8 mouse cellular contexts compared by ENCODE assay signal in genomic region chr19:34550534-34551223, GRCm38 (mm10). TPM values are rescaled to one million over a fixed set of nuclear protein-coding genes. Genes with fewer than 3 reads are reported as not detected.
A peak's percentile ranks its signal among the peaks of the same experiment; 100 is the strongest.
DNase-seq lines count a peak whose midpoint lies in the region; ATAC-seq and TF ChIP-seq lines count a peak whose summit lies in the region.

TSS of gene Ifit2 (plus strand) at chr19:34550694.

- peak within 1 kb of the TSS; percentile 62 for H3K4me2 ChIP-seq in forebrain, embryonic 12.5 days
- H3K4me2 ChIP-seq in heart, postnatal 0 days (ENCODE audit: low read depth, low read length) = peak within 1 kb of the TSS; percentile 63
- peak within 1 kb of the TSS; percentile 73 for H3K4me2 ChIP-seq in liver, postnatal 0 days (ENCODE audit: low read depth, low read length)
- H3K4me2 ChIP-seq in neural tube, embryonic 13.5 days = peak within 1 kb of the TSS; percentile 57

- H3K27ac ChIP-seq in forebrain, embryonic 12.5 days = 0 out of 2 replicates have a peak within 1 kb of the TSS, but pooled peaks have one; percentile 19
- peak within 1 kb of the TSS; percentile 93 for H3K27ac ChIP-seq in heart, postnatal 0 days (ENCODE audit: low read depth)
- peak within 1 kb of the TSS; percentile 46 for H3K27ac ChIP-seq in liver, postnatal 0 days (ENCODE audit: low read depth)
- H3K27ac ChIP-seq in neural tube, embryonic 13.5 days (replicated peaks) = 0 out of 2 replicates have a peak within 1 kb of the TSS, but pooled peaks have one; percentile 39

- H3K9me3 ChIP-seq in forebrain, embryonic 12.5 days = no peaks in the 10 kb centered on the region
- no peaks in the 10 kb centered on the region; the same call in 1 of the 2 replicates for H3K9me3 ChIP-seq in heart, postnatal 0 days (replicated peaks; ENCODE audit: control insufficient read depth, low read length)
- H3K9me3 ChIP-seq in liver, postnatal 0 days (ENCODE audit: low read length) = no peaks in the 10 kb centered on the region
- H3K9me3 ChIP-seq in neural tube, embryonic 13.5 days = no peaks in the 10 kb centered on the region

- H3K4me1 ChIP-seq in forebrain, embryonic 12.5 days = no peaks in the 10 kb centered on the region
- peaks cover 20% of the 10 kb centered on the region for H3K4me1 ChIP-seq in heart, postnatal 0 days (ENCODE audit: control insufficient read depth, insufficient read depth)
- peaks cover 8% of the 10 kb centered on the region; the same call in 1 of the 2 replicates for H3K4me1 ChIP-seq in liver, postnatal 0 days (ENCODE audit: insufficient read depth)
- H3K4me1 ChIP-seq in neural tube, embryonic 13.5 days (replicated peaks) = no peaks in the 10 kb centered on the region; the same call in 1 of the 2 replicates

- peak; percentile 77 for DNase-seq in ES-CJ7 (ENCODE audit: low read depth, low spot score)
- peak; percentile 76 for DNase-seq in c-Kit-positive CD71-positive TER-119-positive erythroid progenitor cells, embryonic 14.5 days (ENCODE audit: low spot score)
- peak; percentile 92 for DNase-seq in heart, postnatal 0 days (ENCODE audit: low spot score)
- peak; percentile 78 to 86 for DNase-seq in kidney, postnatal 4 days
- DNase-seq in liver, postnatal 0 days = peak; percentile 79
- DNase-seq in telencephalon, adult 2 months (ENCODE audit: low read depth, low spot score) = peak; percentile 84

- TF ChIP-seq CTCF in heart, postnatal 0 days (IDR thresholded peaks at IDR 0.05; ENCODE audit: low read depth) = peak; percentile 68
- TF ChIP-seq CTCF in liver, postnatal 0 days (IDR thresholded peaks at IDR 0.05; ENCODE audit: low read depth) = peak; percentile 84

- 0 out of 2 replicates have a peak, but pooled peaks have one; percentile 16 for TF ChIP-seq EP300 in heart, postnatal 0 days (IDR thresholded peaks at IDR 0.05; ENCODE audit: low read depth)
- 0 out of 2 replicates have a peak, but pooled peaks have one; percentile 17 for TF ChIP-seq EP300 in liver, postnatal 0 days (IDR thresholded peaks at IDR 0.05; ENCODE audit: low read depth)

- ATAC-seq in forebrain, embryonic 12.5 days (ENCODE audit: low FRiP score) = peak; percentile 95
- peak; percentile 91 for ATAC-seq in heart, postnatal 0 days (ENCODE audit: insufficient read depth, low read depth)
- peak; percentile 95 for ATAC-seq in liver, postnatal 0 days
- peak; percentile 97 for ATAC-seq in neural tube, embryonic 13.5 days (ENCODE audit: low read depth)

- no peaks in the 10 kb centered on the region for H3K36me3 ChIP-seq in forebrain, embryonic 12.5 days (replicated peaks)
- H3K36me3 ChIP-seq in heart, postnatal 0 days (replicated peaks; ENCODE audit: control insufficient read depth, insufficient read depth, low read length) = no peaks in the 10 kb centered on the region
- no peaks in the 10 kb centered on the region for H3K36me3 ChIP-seq in liver, postnatal 0 days (replicated peaks; ENCODE audit: insufficient read depth, low read length)
- no peaks in the 10 kb centered on the region for H3K36me3 ChIP-seq in neural tube, embryonic 13.5 days

- 1% methylated on average over 22 of the region's 22 CpGs for WGBS in forebrain, embryonic 12.5 days
- whole genome bisulfite sequencing in heart, postnatal 0 days = 2% methylated on average over 22 of the region's 22 CpGs
- WGBS in liver, postnatal 0 days (ENCODE audit: insufficient replicate concordance) = under 1% methylated on average over 22 of the region's 22 CpGs
- WGBS in neural tube, embryonic 13.5 days = under 1% methylated on average over 22 of the region's 22 CpGs

- H3K27me3 ChIP-seq in forebrain, embryonic 12.5 days = no peaks in the 10 kb centered on the region
- no peaks in the 10 kb centered on the region for H3K27me3 ChIP-seq in heart, postnatal 0 days (ENCODE audit: control insufficient read depth, insufficient read depth, low read length)
- no peaks in the 10 kb centered on the region for H3K27me3 ChIP-seq in liver, postnatal 0 days (ENCODE audit: insufficient read depth, low read length)
- no peaks in the 10 kb centered on the region for H3K27me3 ChIP-seq in neural tube, embryonic 13.5 days

- H3K9ac ChIP-seq in forebrain, embryonic 12.5 days = peak within 1 kb of the TSS; percentile 52
- H3K9ac ChIP-seq in heart, postnatal 0 days (replicated peaks; ENCODE audit: low read depth, low read length) = peak within 1 kb of the TSS; percentile 30; the same call in 1 of the 2 replicates
- peak within 1 kb of the TSS; percentile 28 for H3K9ac ChIP-seq in liver, postnatal 0 days (replicated peaks)
- peak within 1 kb of the TSS; percentile 60 for H3K9ac ChIP-seq in neural tube, embryonic 13.5 days

- H3K4me3 ChIP-seq in forebrain, embryonic 12.5 days (replicated peaks) = peak within 1 kb of the TSS; percentile 47
- peak within 1 kb of the TSS; percentile 52 for H3K4me3 ChIP-seq in heart, postnatal 0 days (ENCODE audit: low read depth, low read length)
- peak within 1 kb of the TSS; percentile 52 for H3K4me3 ChIP-seq in liver, postnatal 0 days (ENCODE audit: low read depth, low read length)
- peak within 1 kb of the TSS; percentile 45 for H3K4me3 ChIP-seq in neural tube, embryonic 13.5 days

RNA-seq across cellular contexts. Expression of gene Ifit2, which starts in this region (rescaled TPM):
- 6.1 and 6.3 TPM in 2 replicates for polyA plus RNA-seq in forebrain, embryonic 12.5 days (2016; fragmentation: Nextera tagmentation; extraction: Ambion mirVana)
- total RNA-seq in heart, postnatal 0 days (2014; rRNA removed; ENCODE audit: low replicate concordance) = 7.4 and 9.1 TPM in 2 replicates
- polyA plus RNA-seq in heart, postnatal 0 days (2015; fragmentation: Nextera tagmentation; extraction: Ambion mirVana) = 4.3 and 4.6 TPM in 2 replicates
- 3.5 and 3.7 TPM in 2 replicates for polyA plus RNA-seq in liver, postnatal 0 days (2015; fragmentation: Nextera tagmentation; extraction: Ambion mirVana)
- 3.1 and 3.8 TPM in 2 replicates for polyA plus RNA-seq in neural tube, embryonic 13.5 days (2015; fragmentation: Nextera tagmentation; extraction: Ambion mirVana)

Comparison
In these comparisons a context has a peak if more than half of its experiments do, and no peak if none do; other contexts are left out.
1. Peak in every context shown above with its lines: DNase-seq, ATAC-seq, H3K4me3 ChIP-seq and H3K27ac ChIP-seq.
2. H3K27ac ChIP-seq: peak in every context shown above with its lines; median percentile 93 in heart, postnatal 0 days; 46 in liver, postnatal 0 days; 39 in neural tube, embryonic 13.5 days; 19 in forebrain, embryonic 12.5 days.